Mouse (Mus musculus) forebrain, embryonic 11.5 days (tissue): ENCODE data around the gene Ankrd63. TPM values are rescaled to one million over a fixed set of nuclear protein-coding genes. Genes with fewer than 3 reads are reported as not detected.

ENCODE experiments used
- ATAC-seq: fragments of 200-750 bp; cut with Nextera tagmentation; replicated peaks from 2 replicates; pipeline ENCODE4 v1.8.0; 2017; ENCODE audit warnings: moderate TSS enrichment; ENCODE audit not compliant: low FRiP score
- DNase-seq: peaks from one replicate; pipeline ENCODE4 v3.0.0-alpha.2; 2017; ENCODE audit warnings: low spot score
- H3K27ac ChIP-seq: fragments of 300-500 bp; sonication (generic); 2 replicates; pipeline ENCODE4 v1.5.1; 2014; ENCODE audit warnings: low read depth, low read length
- H3K27me3 ChIP-seq: fragments of 300-500 bp; sonication (generic); 2 replicates; pipeline ENCODE4 v1.6.1; 2014; ENCODE audit warnings: mild to moderate bottlenecking, low read length, mixed read lengths; ENCODE audit not compliant: control insufficient read depth, insufficient read depth
- H3K36me3 ChIP-seq: fragments of 300-500 bp; sonication (generic); 2 replicates; pipeline ENCODE4 v1.6.1; 2014; ENCODE audit warnings: mild to moderate bottlenecking, low read length, moderate library complexity, mixed read lengths; ENCODE audit not compliant: control insufficient read depth, insufficient read depth
- H3K4me1 ChIP-seq: fragments of 300-500 bp; sonication (generic); replicated peaks from 2 replicates; pipeline ENCODE4 v1.6.1; 2014; ENCODE audit warnings: low read length, mixed read lengths; ENCODE audit not compliant: control insufficient read depth, insufficient read depth
- H3K4me2 ChIP-seq: fragments of 300-500 bp; sonication (generic); 2 replicates; pipeline ENCODE4 v1.6.1; 2014; ENCODE audit warnings: low read depth, mild to moderate bottlenecking, low read length, moderate library complexity, mixed read lengths; ENCODE audit not compliant: severe bottlenecking
- H3K4me3 ChIP-seq: fragments of 300-500 bp; sonication (generic); 2 replicates; pipeline ENCODE4 v1.5.1; 2014; ENCODE audit warnings: low read depth, low read length
- H3K9ac ChIP-seq: fragments of 300-500 bp; sonication (generic); 2 replicates; pipeline ENCODE4 v1.6.1; 2014; ENCODE audit warnings: low read length
- H3K9me3 ChIP-seq: fragments of 300-500 bp; sonication (generic); 2 replicates; pipeline ENCODE4 v1.6.1; 2016; ENCODE audit warnings: low read length, mixed read lengths; ENCODE audit not compliant: control insufficient read depth
- WGBS: fragments of 180-500 bp; shearing (Covaris S2); extraction: QIAGEN DNeasy Blood & Tissue Kit; methylation state at CpG from one replicate; pipeline ENCODE4 v1.1.7; 2014; 5-methylcytosine and 5-hydroxymethylcytosine counted together
- polyA plus RNA-seq: library from polyadenylated mRNA; unstranded; fragments of >200 nt; fragmentation: Nextera tagmentation; extraction: Ambion mirVana; gene quantifications from 2 replicates; pipeline ENCODE4 v1.2.1, GENCODE M21; 2014

Ankrd63 gene
- polyA plus RNA-seq, 1 experiment from 2014 or later: not detected

- peaks cover 7% of the 10 kb centered on the region for H3K4me1 ChIP-seq
- peaks cover 22% of the 10 kb centered on the region for H3K27me3 ChIP-seq
- no peak for DNase-seq
- no peaks in the 10 kb centered on the region for H3K36me3 ChIP-seq
- ATAC-seq: 0 out of 2 replicates have a peak, but pooled peaks have one; percentile 30
- peak overlapping the region; percentile 84; the same call in 1 of the 2 replicates for H3K4me2 ChIP-seq
- peak overlapping the region; percentile 58 for H3K9ac ChIP-seq
- H3K27ac ChIP-seq: no peak overlapping the region
- H3K4me3 ChIP-seq: peak overlapping the region; percentile 36
- H3K9me3 ChIP-seq: no peaks in the 10 kb centered on the region
- WGBS: 48% methylated on average over 19 of the region's 19 CpGs
Observed at GRCm38 (mm10) chr2:118663804-118664766, 39.7 kb downstream of the Ankrd63 start.

- Histone ChIP-seq H3K27ac (no peak within 1 kb of the TSS), H3K9me3 (no peaks in the 10 kb centered on the region), H3K27me3 (peaks cover 22% of the 10 kb centered on the region), H3K36me3 (no peaks in the 10 kb centered on the region), H3K4me3 (peak within 1 kb of the TSS; percentile 36), H3K4me2 (peak within 1 kb of the TSS; percentile 84), H3K4me1 (peaks cover 8% of the 10 kb centered on the region), H3K9ac (peak within 1 kb of the TSS; percentile 58)
- WGBS: under 1% methylated on average over 37 of the region's 37 CpGs
- ATAC-seq: peak; percentile 43
- DNase-seq: peak; percentile 63
Observed at GRCm38 (mm10) chr2:118662902-118663803, 40.6 kb downstream of the Ankrd63 start, which contains the start of gene Pak6. Pak6 (plus strand) TSS chr2:118663303.

GRCm38 (mm10) chr2:118661891-118662290, 41.9 kb downstream of the Ankrd63 start:
- no peak for ATAC-seq
- no peak overlapping the region for H3K4me2 ChIP-seq
- DNase-seq: no peak
- no peaks in the 10 kb centered on the region for H3K36me3 ChIP-seq
- peaks cover 8% of the 10 kb centered on the region for H3K4me1 ChIP-seq
- no peaks in the 10 kb centered on the region for H3K9me3 ChIP-seq
- no peak overlapping the region for H3K27ac ChIP-seq
- 81% methylated on average over 9 of the region's 9 CpGs for WGBS
- no peak overlapping the region for H3K9ac ChIP-seq
- peaks cover 22% of the 10 kb centered on the region for H3K27me3 ChIP-seq
- H3K4me3 ChIP-seq: no peak overlapping the region

GRCm38 (mm10) chr2:118659998-118660452, 43.7 kb downstream of the Ankrd63 start:
- ATAC-seq (peak; percentile 81), DNase-seq (peak; percentile 68)
- H3K4me1 ChIP-seq: peaks cover 13% of the 10 kb centered on the region
- peak overlapping the region; percentile 50; the same call in 1 of the 2 replicates for H3K27ac ChIP-seq
- peaks cover 22% of the 10 kb centered on the region for H3K27me3 ChIP-seq
- no peaks in the 10 kb centered on the region for H3K9me3 ChIP-seq
- WGBS: 0% methylated on average over 4 of the region's 4 CpGs
- peak overlapping the region; percentile 49 for H3K4me2 ChIP-seq
- H3K36me3 ChIP-seq: no peaks in the 10 kb centered on the region
- peak overlapping the region; percentile 63 for H3K9ac ChIP-seq
- H3K4me3 ChIP-seq: peak overlapping the region; percentile 23; the same call in 1 of the 2 replicates

- 86% methylated on average over 12 of the region's 12 CpGs for WGBS
- H3K27ac ChIP-seq: no peak overlapping the region; the same call in 1 of the 2 replicates
- no peak overlapping the region; the same call in 1 of the 2 replicates for H3K9ac ChIP-seq
- DNase-seq (no peak), ATAC-seq (no peak)
- no peaks in the 10 kb centered on the region for H3K9me3 ChIP-seq
- H3K4me2 ChIP-seq: peak overlapping the region; percentile 49; the same call in 1 of the 2 replicates
- H3K4me3 ChIP-seq: no peak overlapping the region
- no peaks in the 10 kb centered on the region for H3K36me3 ChIP-seq
- H3K4me1 ChIP-seq: peaks cover 13% of the 10 kb centered on the region
- H3K27me3 ChIP-seq: peaks cover 22% of the 10 kb centered on the region
Observed at GRCm38 (mm10) chr2:118659493-118659892, 44.3 kb downstream of the Ankrd63 start.

GRCm38 (mm10) chr2:118659077-118659476, 44.7 kb downstream of the Ankrd63 start:
- H3K36me3 ChIP-seq: no peaks in the 10 kb centered on the region
- DNase-seq: no peak
- no peak overlapping the region for H3K4me2 ChIP-seq
- H3K9ac ChIP-seq: no peak overlapping the region
- H3K4me3 ChIP-seq: no peak overlapping the region
- WGBS: 87% methylated on average over 1 of the region's 1 CpGs
- H3K27ac ChIP-seq: no peak overlapping the region
- H3K27me3 ChIP-seq: peaks cover 18% of the 10 kb centered on the region
- ATAC-seq: no peak
- H3K4me1 ChIP-seq: peaks cover 13% of the 10 kb centered on the region
- H3K9me3 ChIP-seq: no peaks in the 10 kb centered on the region

GRCm38 (mm10) chr2:118658457-118658856, 45.3 kb downstream of the Ankrd63 start:
- Histone ChIP-seq H3K27ac (no peak overlapping the region), H3K4me3 (no peak overlapping the region), H3K4me2 (no peak overlapping the region), H3K4me1 (peaks cover 13% of the 10 kb centered on the region), H3K9me3 (no peaks in the 10 kb centered on the region), H3K36me3 (no peaks in the 10 kb centered on the region), H3K27me3 (peaks cover 13% of the 10 kb centered on the region), H3K9ac (no peak overlapping the region)
- 31% methylated on average over 4 of the region's 4 CpGs for WGBS
- no peak for ATAC-seq
- no peak for DNase-seq
